Mouse (Mus musculus): ENCODE measurements at regions not wholly inside any gene's neighbourhood (a gene's known extent, or its start where the extent isn't known, plus 50 kb on each side); places are given as distances from the start of the nearest gene placed in this dataset.

DNA sequence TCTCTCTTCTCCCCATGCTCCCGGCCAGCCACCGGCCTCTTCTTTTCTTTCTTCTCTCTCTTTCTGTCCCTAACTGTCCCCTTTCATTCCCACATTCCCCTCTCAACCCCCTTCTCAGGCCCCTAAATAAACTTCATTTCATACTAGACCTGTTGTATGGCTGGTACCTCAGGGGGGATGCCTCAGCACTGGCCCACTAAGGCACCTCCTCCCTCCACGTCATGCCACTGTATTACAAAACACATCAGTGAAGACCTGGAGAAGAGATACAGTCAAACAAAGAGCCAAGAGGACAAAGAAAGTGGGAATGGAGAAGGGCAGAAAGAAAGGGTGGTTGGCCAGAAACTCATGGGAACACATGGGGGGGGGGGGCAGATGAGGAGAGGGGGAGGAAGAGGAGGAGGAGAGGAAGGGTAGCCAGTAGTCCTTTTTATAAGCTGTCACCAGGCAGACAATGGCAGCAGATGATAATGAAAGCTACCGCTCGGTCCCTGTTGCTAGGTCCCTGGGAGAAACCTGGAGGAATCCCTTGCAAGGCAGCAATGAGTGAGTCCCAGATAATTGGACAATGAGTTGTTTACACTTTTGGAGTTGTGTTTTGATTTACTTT, 224.5 kb upstream of the Pfn2 start:
- peak; percentile 14 for DNase-seq (ENCODE audit: extremely low spot score, low spot score)

DNA sequence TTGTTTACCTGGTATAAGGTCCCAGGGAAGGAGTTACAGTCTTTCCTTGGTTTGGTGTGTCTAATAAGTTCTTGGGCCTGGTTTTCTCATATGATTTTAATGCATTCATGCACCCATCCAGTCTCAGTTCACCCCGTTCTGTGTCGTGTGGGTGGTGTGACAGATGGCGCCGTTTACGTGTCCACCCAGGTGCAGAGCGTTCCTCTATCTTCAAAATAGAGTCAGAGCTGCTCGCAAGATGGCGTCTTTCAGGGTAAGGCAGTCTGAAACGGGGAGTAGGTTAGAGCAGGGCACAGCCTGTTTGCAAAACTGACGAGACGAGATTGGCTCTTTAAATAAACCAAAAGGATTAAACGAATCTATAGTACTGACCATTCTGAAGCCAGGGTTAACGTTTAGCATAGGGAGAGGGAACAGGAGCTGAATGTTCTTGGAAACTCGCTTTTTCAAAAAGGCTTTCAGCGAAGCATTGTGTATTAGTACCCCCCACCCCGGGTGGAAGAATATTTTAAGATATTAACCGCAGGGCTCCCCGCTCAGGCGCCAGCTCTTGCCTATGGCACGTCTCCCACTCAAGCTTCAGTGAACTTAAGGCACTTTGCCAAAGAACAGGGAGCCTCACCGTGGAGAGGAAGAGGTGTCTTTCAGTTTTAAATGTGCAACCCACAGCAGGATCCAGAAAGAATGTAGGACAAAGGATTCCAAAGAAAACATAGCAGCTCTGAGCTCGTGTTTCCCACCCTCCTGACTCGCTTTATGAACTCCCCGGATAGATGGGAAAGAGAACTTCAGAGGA, 241.7 kb upstream of the Pfn2 start:
- DNase-seq (ENCODE audit: extremely low spot score, low spot score), result no peak

DNA sequence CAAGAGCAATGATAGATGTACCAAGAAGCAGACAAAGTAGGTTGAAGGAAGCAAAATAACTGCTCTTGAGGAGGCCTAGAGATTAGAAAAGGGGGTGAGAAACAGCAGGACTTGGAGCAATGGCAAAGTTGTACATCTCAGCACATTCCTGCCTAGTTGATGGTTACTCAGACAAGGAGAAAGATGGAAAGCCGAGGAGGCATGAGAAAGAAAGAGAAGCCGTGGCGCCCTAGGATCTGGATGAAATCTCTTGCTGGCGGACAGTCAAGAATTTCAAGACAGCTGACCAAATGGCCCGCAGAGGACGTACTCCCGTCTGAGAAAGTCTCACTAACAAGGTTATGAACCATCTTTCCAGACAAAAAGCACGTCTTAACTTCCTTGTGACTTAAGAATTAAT, 242.5 kb upstream of the Pfn2 start:
- DNase-seq (ENCODE audit: extremely low spot score, low spot score), result no peak

DNA sequence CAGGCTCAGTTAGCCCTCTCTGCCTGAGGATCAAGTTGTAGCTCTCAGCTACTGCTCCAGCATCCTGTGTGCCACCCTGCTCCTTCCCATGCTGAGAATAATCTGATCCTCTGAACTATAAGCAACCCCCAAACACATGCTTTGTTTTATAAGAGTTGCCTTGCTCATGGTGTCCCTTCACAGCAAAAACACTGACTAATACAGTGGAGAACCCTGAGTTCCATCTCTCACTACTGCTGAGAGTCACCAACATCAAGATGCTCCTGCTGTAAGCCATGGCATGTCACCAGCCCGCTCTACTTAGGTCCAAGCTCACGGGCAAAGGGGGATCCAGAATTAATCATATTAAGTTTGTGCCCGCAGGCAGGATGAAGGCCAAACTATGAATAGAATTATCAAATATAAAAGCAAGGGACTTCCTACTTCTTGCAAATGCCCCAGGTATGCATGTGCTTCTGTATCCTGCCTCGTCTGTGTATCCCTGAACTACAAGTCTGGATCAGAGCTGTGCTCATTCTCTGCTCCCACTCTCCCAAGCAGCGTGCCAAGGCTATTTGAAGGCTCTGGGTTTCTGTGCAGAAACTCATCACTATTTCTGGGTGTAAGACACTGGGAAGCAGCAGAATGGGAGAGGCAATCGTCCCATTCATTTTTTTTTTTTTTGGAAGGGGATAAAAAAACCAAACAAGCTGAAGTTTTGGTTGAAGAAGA, 243.7 kb upstream of the Pfn2 start:
- no peak for DNase-seq (ENCODE audit: extremely low spot score, low spot score)

DNA sequence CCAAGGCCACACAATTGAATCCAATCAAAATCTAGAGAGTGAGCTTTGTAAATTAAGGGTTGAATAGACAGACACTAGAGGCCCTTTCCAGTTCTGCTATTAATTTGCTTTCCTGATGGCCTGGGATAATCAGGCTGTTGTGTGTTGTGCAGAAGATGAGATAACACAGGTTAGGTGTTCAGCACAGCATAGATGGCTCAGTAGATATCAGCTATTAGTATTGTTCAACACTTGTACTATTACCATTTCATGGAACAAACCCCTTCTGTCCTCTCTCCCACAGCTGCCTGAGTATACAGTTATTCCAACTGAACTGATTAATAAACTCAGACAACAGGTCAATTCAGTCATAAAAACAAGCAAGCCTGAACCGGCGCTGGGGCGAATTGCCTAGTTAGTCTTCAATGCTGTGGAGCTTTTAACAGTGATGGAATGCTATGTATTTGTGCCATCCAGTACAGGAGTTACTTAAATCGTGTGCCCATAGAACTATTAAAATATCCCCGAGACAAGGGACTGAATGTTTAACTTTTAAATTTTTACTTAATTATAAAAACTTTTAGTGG, 263.1 kb upstream of the Pfn2 start:
- DNase-seq (ENCODE audit: extremely low spot score, low spot score), result no peak

DNA sequence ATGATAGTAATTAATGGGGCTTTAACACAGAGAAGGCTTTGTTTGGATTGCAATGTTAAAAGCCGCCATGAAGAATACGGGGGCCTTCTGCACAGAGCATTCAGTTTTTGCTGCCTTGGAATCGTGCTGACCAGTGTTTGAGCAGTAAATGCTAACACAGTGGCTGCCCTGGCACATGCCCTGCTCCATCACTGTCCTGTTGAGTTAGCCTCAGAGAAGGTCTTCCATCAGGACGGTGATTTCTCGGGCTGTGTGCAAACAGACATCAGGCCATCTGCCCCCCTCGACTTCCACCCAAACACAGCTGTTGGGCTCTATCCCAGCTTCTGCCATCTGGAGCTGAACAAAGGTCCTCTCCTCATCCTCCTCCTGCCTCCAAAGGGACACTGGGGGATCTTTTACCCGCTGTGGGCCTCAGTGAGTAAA, 264.6 kb upstream of the Pfn2 start:
- peak; percentile 26 for DNase-seq (ENCODE audit: extremely low spot score, low spot score)

DNA sequence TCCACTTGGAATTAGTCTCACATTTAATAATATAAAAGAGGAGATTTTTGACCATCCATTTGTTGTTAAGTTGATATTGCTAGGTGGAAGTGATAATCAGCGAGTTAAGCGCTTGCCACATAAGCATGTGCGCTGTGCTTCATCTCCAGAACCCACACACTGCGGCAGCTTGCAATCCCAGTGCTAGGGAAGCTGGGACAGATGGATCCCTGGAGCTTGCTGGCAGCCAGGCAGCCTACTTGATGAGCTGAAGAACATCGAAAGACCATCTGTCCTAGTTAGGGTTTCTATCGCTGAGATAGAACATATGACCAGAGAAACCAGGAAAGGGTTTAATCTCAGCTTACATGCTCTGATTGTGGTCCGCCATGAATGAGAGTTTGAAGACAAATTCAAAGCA, 266.1 kb upstream of the Pfn2 start:
- no peak for DNase-seq (ENCODE audit: extremely low spot score, low spot score)

DNA sequence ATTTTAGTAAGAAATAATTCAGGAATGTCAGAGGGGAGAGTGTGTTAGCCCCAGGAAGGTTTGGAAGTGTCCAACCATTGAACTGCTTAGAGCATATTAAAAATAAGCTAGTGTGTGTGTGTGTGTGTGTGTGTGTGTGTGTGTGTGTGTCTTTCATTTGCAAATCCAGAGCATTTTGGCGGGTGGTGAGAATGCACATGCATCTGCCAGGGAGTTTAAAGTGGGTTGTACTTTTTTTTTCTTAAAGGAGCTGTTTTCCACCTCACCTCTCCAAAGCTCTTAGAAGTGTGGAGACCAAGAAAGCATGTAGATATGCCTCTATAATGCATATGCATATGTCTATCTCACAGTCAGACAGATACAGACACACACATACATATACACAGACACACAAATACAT, 267.6 kb upstream of the Pfn2 start:
- DNase-seq (ENCODE audit: extremely low spot score, low spot score), result no peak

DNA sequence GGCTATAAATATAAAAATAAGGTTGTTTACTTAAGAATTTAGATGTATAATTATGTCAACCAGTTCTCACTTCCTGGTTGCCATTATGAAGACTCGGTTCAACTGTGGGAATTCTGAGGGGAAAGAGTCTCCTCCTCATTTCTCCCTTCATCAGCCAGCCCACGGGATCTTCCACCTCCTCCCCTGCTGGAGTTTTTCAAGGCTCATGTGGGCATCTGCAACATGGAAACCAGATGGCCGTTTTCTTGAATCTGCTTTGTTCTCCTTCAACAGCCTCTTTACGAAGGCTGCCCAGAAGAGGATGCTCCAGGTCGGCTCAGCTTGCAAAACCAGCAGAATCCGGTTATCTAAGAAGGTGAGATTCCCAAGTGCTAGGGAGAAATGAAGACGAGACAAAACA, 269.0 kb upstream of the Pfn2 start:
- DNase-seq (ENCODE audit: extremely low spot score, low spot score), result no peak

DNA sequence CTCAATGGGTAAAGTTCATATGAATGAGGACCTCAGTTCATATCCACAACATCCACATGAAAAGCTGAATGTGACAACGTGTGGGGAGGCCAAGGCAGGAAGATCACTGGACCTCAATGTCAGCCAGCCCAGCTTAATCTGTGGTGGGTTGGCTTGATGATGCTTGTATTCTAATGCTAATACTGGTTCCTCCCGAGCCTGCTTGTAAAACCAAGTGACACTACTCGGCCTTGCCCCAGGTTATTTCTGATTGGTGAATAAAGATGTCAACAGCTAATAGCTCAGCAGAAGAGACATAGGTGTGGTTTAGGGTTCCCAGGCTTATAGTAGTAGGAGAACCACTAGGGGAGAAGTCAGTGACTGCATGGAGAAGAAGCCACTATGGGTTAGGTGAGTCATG, 272.2 kb upstream of the Pfn2 start:
- no peak for DNase-seq (ENCODE audit: extremely low spot score, low spot score)

DNA sequence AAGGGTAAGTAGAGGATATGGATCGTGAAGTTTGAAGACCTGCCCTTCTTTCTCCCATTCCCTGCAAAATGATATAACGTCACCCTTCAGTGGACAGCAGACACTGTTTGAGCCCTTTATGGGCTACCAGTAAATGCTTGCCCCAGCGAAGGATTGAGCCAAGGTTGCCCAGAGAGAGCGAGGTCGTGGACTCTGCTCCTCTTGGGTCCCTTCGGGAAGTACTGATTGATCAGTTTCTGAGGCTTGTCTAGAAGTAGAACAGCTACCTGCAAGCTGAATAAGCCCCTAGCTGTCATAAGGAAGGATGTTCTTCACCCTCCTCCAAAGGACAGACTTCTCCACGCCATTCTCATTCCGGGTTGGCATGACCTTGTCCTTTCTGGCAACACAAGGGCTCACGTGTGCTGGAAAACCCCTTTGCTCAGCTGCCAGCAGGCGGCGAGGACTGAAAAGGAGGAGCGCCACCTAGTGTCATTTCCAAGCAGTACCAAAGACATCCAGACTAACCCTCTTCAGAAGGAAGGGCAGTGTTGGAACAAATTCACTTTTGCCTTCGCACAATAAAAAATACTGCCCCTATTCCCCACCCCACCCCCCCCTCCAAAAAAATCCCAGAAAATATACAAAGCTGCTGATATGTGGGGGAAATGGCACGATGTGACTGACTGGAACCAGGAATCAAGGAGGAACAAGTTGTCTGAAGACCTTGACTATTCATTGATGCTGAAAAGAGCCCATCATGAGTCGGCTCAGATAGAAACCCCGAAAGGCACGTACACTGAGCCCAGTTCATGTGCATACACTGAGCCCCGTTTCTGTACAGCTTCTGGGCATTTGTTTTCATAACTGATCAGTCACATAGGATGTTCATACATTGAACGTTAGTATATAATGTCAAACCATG, 274.8 kb upstream of the Pfn2 start:
- peak; percentile 79 for DNase-seq (ENCODE audit: extremely low spot score, low spot score)

DNA sequence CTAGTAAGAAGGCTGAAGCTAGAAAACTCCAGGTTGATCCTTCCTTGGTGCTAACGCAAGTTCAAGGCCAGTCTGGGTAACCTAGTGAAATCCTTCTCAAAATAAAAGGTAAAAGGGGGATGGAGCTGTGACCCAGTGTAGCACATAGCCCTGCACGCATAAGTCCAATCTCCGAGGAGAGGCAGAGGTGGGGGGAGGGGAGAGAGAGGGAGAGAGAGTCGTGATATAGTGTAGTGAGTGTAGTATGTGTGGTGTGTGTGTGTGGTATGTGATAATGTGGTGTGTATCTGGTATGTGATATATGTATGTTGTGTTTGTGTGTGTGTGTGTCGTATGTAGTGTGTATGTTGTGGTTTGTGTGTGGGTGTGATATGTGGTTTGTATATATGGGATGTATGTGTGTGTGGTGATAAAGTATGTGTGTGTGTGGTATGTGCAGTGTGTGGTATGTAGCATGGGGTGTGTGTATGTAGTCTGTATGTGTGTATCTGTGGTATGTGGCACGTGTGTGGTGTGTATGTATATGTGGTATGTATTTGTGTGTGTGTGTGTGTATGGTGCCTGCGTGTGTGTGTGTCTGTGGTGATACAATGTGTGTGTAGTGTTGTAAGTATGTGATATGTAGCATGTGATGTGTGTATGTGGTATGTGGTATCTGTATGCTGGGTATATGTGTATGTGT, 275.7 kb upstream of the Pfn2 start:
- no peak for DNase-seq (ENCODE audit: extremely low spot score, low spot score)

DNA sequence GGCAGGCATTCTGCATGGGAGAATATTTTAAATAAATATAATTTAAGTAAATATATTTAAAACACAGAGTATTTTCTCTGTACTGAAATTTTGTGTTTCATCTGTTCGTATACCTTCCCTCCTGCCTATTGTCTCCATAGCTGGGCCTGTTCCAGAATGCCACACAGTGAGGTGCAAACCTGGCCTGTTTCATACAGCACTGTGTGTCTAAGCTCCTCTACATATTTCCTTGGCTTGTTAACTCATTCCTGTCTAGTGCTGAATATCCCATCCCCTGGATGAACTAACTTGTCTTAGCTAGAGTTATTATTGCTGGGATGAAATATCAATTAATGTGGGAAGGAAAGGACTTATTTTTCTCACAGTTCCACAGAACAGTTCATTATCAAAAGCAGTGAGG, 277.0 kb upstream of the Pfn2 start:
- no peak for DNase-seq (ENCODE audit: extremely low spot score, low spot score)

DNA sequence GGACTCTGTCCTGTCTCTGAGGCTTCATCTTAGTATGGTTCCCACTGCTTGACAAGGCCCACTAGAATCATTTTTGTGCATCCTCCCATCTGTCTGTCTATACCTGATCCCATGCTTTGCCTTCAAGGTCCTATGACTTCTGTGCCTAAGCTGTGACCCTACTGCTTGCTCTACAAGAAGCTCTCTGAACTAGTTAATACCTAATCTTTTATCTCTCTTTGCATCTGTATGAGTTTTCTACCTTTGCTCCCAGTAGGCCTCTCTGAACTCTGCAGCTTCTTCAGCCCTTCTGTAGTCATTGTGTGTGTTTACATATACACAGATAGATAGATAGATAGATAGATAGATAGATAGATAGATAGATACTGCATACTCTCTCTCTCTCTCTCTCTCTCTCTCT, 279.1 kb upstream of the Pfn2 start:
- DNase-seq (ENCODE audit: extremely low spot score, low spot score), result no peak

DNA sequence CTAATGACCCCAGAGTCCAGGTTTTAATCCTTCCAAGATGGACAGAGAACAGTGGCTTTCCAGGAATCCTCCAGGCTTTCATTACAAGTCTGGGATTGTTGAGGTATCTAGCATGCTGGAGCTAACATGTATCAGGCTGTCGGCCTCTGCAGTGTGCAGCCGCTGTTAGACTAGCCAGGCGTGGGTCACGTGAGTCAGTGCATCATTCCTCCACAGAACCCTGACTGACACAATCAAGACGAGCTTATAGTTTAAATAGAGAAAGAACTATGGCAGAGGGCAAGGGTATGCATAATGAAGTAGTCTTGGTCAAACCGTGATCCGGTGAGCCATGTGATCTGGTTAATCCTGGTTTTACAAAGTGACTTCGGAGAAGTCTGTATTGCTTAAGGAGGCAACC, 280.2 kb upstream of the Pfn2 start:
- DNase-seq (ENCODE audit: extremely low spot score, low spot score), result no peak

DNA sequence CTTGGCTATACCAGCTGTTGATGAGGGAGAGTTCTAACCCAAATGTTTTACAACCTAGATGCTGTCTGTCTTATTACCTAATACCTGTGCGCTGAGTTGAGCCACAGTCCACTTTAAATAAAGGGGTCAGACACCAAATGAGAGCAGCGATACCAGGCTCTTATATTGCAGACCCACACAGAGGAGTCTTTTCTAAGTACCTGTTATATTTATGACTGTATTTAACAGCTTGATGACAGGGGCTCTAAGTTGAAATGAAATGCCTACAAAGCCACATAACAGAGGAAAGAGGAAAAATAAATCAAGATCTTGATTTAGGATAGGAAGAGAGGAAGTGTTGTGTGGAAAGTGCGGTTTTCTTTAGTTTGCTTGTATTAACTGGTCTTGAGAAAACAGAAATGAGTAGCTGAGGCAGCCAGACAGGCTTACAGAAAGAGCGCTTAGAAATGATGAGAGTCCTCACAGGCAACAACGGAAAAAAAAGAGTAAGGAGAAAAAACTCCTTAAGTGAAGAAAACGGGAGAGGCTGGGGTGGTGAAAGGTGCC, 281.6 kb upstream of the Pfn2 start:
- no peak for DNase-seq (ENCODE audit: extremely low spot score, low spot score)

DNA sequence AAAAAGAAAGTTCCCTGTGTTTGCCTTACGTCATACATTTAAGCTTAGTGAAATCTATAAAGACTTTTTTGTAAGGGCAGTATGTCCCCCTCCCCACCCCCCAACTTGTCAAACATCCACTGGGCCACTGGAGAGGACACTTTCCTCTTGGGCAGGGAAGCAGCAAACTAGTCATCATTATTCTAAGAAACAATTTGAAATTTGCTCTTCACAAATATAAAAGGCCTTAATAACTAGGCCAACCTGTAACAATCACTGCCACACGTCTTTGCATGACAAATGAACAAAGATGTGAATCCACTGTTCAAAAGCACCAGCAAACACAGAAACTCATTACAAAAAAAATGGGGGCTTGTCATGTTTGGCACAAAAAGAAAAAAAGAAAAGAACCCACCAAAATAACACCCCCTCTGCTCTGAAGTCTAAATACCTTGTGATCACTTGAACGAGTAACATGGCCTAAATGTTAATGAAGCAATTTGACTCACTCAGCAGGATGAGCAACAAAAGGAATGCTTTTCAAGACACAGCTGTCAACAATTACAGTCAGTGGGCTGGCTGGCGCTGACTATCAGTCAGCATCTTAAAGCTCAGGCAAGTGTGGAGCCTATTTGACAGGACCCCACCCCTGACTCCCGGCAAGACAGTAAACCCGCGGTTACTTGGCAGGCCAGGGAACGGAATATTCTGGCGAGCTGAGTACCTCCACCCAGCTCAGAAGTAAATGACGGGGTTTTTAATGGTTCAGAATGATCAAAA, 278.7 kb upstream of the Tsc22d2 start:
- no peak for DNase-seq (ENCODE audit: extremely low spot score, low spot score)

DNA sequence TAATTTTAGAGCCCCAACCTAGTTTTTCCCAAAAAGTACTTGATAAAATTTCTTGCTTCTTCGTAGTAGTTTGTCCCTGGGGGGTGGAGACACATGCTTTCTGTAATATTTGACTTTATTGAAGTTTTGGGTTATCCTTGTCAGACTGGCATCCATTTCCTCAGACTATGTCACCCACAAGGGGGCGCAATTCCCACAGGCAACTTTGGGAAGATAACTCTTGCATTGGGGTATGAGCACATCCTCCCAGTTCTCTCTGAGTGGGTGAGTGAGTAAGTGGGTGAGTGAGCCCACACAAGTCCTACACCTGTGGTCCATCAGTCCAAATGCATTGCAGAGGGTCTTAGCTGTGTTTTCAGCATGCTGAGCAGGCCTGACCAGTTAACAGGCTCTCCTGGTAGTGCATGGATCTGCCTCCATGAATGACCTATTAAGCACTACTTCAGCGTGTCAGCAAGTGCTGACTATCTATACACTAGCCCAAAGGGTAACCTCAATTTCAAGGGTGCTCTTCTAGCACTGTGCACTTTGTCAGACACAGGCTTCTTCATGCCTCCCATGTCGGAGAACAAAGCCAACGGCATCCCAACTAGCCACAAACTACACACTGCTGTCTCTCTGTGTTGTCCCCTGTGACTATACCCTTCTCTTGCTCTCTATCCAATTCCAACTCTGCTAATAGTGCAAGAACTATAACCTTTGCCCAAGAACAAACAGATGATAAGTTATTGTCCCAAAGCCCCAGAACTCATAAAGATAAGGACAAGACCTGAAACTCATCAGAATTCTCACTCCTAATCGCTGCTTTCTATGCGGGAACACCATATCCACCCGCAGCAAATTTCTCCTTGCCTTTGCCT, 275.6 kb upstream of the Tsc22d2 start:
- DNase-seq (ENCODE audit: extremely low spot score, low spot score), result peak; percentile 37

DNA sequence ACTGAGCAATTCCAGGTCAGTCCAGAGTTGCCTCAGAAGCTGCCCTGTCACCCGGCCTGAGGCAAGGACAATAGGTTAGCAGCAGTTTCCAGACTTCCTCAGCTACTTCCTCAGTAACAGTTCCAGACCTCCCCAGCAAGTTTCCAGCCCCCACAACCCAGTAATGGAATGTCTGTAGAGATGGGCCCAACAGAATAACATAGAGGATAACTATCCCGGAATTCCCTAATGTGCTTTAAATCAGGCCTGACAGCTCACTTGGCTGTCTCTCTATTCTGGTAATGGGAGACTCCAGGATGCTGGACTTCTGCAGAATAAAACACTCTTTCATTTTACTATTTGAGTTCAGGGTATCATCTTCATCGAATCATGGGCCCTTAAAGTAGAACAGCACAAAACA, 268.4 kb upstream of the Tsc22d2 start:
- no peak for DNase-seq (ENCODE audit: extremely low spot score, low spot score)
